Mouse (Mus musculus): ENCODE measurements around the gene B3gnt8. TPM values are rescaled to one million over a fixed set of nuclear protein-coding genes. Genes with fewer than 3 reads are reported as not detected.

B3gnt8 gene
- total RNA-seq, 2 experiments from 2014 or later, result 1.1 to 1.3 TPM

DNA sequence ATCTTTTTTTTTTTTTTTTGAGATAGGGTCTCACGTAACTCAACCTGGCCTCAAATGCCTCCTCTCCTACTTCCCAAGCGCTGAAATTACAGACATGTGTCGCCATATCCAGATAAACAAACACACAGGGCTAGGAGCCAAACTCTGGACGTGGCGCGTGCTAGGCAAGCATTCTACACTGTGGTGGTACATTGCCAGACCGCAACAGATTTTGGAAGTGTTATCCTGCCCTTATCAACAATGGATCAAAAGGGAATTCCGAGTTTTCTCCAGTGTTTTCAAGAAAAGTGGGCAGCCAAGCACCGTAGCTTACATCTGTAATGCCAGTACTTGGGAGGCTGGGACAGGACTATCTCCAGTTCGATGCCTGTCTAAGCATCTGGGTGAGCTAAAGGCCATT lies 31.3 kb downstream of the B3gnt8 start:
- peak; percentile 34 for DNase-seq (ENCODE audit: low spot score)

DNA sequence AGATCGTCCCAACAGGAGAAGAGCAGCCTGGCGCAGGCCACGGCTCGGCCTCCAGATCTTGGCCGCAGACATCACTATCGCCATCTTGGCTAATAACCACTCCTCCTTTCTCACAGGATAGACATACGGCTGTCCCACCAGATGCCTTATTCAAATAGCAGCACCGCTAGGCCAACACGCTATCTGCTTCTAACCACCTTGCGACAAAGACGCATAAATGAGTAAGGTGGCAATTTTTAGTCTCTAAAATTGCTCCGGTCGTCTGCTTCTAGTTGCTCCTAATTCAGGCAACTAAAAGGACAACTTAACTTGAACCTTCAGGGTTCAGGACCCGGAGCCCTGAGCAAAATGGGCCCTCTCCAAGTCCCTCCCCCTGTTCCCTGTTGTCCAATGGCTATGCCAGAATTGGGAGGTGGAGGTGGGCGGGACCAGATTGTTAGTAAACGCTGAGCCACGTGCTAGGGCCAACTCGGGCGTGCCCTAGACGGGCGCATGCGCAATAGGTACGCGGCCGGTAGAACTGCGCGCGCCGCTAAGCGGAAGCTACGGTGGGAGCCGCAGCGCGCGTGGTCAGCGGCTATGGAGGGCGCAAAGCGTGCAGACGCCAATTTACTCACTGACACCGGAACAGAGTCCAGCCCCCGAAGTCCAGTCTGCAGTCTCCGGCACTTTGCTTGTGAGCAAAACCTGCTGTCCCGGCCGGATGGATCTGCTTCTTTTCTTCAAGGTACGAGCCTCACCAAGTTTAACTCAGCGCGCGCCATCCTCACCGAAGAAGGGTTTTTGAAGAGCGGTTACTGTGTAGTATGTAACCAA lies 32.4 kb downstream of the B3gnt8 start, which contains the start of the genes Bckdha and Exosc5:
Gene Bckdha, minus strand, starts transcription at position 325 of the 816 bp plus-strand sequence.
Gene Exosc5, plus strand, starts transcription at position 508 of the 816 bp plus-strand sequence.
- DNase-seq (ENCODE audit: low spot score), result peak; percentile 100

DNA sequence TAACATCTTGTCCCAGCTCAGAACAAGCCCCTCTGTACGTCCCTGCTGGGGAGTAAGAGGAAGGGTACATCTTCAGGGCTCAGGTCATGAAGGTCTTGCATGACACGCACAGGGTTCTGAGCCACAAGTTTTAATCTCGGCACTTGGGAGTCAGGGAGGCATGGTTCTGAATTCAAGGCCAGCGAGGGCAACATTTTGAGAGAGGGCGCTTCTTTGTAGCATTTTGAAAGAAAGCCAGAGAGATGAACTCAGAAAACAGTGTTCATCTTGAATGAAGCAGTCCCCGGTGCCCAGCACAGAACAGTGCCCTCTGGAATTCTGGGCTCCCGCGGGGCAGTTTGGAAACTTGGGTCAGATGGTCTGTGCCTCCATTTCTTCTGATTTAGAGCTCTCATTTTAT lies 39.9 kb downstream of the B3gnt8 start:
- no peak for DNase-seq (ENCODE audit: low spot score)

DNA sequence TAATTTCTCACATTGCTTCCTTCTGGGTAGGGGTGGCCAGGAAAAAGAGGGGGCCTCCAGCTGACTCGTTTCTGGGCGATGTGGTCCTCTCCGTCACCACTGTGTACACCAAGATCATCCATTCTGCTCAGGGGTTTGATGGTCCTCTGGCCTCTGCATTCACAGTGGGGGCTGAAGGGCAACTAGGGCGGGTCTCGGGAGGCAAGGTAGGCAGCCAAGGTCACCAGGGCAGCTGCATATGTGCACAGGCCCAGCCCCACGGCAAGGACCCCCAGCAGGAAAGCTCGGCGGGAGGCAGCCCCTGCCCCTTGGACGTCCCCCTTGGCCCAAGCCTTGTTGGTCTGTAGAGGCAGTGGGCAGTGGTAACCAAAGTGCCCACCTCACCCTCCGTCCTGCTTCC lies 42.7 kb downstream of the B3gnt8 start:
- DNase-seq (ENCODE audit: low spot score), result no peak

DNA sequence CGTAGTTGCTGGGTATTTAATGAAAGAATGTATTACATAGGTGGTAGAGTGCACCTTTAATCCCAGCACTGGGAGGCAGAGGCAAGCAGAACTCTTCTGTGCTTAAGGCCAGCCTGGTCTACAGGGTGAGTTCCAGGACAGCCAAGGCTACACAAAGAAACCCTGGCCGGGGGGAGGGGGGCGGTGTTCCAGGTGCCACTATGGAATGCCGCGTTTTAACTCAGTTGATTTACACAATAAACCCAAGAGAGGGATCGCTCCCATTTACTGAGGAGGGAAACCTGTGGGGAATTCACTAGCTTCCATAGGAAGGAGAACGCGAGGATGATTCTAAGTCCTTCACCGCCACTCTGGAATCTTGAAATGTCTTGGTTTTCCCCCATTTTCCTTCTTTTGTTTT lies 43.2 kb downstream of the B3gnt8 start:
- DNase-seq (ENCODE audit: low spot score), result no peak

DNA sequence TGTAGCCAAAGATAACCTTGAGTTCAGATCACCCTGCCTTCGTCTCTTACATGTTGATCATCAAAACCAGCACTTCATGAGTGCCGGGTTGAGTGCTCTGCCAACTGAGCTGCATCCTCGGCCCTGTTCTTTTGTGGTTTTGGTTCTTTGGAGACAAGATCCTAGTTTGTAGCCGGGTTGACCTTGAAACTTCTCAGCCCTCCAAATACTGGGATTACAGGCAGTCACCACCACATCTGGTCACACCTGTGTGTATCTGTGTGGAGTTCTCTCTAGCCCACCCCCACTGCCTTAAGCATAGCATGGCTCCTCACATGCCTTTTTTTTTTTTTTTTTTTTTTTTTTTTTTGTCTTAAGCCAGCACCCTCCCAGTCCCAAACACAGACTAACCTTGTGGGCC lies 43.6 kb downstream of the B3gnt8 start:
- DNase-seq (ENCODE audit: low spot score), result no peak

DNA sequence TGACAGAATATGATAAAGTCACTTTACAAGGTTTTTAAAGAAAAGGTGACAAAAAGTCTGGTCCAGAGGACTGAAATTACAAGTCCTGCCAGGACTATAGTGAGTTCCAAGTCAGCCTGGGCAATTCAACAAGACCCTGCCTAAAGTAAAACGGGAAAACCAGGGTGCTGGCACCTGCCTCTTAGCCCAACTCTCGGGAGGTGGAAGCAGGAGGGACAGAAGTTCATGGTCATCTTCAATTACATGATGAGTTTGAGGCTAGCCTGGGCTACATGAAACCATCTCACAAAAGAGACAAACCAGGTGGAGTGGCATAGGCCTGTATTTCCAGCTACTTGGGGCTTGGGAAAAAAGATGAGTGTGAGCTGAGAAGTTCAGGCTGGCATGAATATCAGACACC lies 45.2 kb downstream of the B3gnt8 start:
- DNase-seq (ENCODE audit: low spot score), result no peak

DNA sequence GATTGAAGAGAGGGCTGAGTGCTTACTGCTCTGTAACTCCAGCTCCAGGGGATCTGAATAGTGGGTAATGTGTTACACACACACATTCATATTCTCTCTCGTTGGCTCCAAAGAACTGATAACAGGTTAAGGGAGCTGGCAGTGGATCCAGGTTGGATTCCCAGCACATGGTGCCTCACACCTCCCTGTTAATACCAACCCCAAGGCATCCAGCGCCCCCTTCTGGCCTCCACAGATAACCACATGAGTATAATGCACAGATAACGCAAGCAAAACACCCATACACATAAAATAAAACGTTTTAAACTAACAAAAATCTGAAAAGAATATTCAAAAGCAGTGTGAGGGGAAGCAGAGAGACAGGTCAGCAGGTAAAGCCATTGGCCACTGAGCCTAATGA lies 46.0 kb downstream of the B3gnt8 start:
- DNase-seq (ENCODE audit: low spot score), result no peak

DNA sequence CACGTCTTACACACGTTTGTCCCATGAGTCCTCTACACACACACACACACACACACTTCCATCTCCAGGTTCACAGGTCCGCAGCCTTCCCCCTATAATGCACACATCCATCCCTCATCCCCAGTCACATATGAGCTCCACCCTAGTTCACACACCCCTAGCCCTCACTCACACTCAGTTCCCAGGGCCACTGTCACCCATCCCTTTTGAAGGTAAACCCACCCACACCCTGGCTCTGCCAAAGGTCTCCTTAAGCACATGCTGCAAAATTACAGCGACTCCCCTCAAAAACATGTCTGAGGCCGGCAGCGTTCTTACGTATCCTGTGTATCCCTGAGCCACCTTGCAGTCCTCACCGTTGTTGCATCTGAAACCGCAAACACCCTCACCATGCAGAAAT lies 47.8 kb downstream of the B3gnt8 start:
- DNase-seq (ENCODE audit: low spot score), result no peak

DNA sequence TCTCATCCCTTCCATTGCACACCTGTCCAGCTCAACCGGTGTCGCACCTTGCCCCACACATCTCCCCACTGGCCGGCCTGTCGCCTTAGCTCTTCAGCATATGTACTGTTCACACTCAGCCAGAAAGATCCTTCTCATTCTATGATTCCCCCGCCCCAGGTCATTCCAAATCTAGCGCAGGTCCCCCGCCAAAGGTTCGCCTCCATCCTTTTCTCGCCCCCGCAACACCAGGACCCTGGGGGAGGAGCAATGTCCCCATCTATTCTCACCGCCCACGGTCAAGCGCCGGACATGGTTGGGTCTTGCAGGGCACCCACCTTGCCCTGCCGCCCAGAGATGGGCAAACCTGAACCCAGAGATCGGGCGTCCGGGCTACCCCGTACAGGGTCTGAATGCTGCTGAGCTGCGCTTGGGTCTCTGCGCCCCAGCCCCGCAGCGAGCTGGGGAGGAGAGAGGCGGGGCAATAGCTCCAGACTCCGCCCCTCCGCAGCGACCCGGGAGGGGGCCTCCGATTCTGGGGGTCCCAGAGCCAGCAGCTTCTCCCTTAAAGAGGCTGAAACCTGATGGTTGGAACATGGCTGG lies 48.4 kb downstream of the B3gnt8 start, which contains the start of gene Tmem91:
Gene Tmem91, minus strand, starts transcription at position 448 of the 582 bp plus-strand sequence.
- no peak for DNase-seq (ENCODE audit: low spot score)

DNA sequence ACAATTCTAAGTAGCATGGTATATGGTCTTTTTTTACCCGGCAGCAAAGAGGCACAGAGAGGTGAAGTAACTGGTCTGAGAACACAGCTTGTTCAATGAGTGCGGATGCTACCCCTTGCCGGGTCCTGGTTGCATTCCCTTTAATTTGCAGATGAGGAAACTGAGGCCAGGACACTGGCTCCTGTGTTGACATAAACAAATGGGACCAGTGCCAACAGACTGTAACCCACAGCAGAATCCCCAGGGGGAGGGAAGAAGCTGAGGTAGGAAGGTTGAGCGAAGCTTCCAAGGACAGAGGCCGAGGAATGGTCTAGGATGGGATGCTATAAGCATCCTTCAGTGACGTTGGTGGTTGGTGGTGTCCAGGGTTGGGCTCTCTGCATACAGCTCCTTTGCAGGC lies 49.0 kb downstream of the B3gnt8 start:
- DNase-seq (ENCODE audit: low spot score), result no peak

DNA sequence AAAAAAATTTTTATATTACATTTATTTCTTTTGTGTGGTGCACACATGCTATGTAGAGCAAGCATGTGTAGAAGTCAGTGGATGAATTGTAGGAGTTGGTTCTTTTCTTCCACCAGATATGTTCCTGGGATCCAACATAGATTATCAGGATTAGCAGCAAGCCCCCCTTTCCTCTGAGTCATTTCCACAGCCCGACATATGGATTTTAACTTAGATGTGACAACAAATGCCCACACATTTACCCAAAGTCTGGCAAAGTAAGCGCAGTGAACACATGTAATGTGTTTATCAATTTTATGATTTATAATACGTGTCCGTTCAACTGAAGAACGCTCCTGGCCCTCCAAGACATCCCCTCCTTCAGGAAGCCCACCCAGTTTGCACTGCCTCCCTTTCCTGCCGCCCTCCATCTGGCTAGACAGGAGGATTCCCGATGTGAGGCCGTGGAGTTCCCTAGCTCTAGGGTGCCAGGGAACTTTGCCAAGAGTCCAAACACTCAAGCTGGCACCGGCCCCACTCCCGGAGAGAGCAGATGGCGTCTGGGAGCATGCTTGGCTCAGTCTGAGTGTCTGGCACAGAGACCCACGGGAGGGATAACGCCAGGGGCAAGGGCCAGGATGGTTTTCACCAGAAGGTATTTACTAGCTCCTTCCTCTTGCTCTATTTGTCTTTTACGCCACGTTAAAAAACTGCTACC lies 49.8 kb downstream of the B3gnt8 start:
- DNase-seq (ENCODE audit: low spot score), result peak; percentile 70

DNA sequence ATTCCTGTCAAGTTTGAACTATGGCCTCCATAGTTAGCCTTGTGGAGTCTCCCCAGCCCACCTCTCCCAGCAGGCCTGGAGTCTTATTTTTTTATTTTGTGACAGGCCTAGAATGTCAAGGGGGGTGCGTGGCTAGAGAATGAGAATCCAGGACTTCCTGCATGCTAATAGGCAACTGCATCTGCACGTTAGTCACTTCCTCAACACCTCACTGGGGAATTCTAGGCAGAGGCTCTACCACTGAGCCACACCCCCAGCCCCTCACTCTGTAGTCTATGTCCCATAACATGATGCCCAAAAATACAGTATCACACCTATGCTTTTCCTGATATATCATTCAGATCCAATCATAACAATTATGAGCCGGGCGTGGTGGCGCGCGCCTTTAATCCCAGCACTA lies 50.6 kb downstream of the B3gnt8 start:
- DNase-seq (ENCODE audit: low spot score), result no peak

DNA sequence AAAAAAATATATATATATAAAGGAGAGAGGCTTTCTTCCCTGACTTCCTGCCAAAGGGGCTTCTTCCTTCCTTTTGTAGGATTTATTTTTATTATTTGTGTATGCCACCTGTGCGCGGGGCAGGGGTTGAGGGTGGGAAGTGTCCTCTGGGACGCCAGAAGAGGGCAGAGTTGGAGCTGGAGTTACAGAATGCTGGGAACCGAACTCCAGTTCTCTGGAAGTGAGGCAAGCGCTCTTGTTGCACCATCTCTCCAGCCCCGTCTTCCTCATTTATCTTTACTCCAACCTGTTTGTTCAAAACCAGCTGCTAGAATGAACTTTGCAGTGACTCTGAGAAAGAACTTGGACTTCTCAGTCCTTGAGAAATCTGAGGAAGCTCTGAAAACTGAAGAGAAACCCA lies 53.5 kb downstream of the B3gnt8 start:
- no peak for DNase-seq (ENCODE audit: low spot score)

DNA sequence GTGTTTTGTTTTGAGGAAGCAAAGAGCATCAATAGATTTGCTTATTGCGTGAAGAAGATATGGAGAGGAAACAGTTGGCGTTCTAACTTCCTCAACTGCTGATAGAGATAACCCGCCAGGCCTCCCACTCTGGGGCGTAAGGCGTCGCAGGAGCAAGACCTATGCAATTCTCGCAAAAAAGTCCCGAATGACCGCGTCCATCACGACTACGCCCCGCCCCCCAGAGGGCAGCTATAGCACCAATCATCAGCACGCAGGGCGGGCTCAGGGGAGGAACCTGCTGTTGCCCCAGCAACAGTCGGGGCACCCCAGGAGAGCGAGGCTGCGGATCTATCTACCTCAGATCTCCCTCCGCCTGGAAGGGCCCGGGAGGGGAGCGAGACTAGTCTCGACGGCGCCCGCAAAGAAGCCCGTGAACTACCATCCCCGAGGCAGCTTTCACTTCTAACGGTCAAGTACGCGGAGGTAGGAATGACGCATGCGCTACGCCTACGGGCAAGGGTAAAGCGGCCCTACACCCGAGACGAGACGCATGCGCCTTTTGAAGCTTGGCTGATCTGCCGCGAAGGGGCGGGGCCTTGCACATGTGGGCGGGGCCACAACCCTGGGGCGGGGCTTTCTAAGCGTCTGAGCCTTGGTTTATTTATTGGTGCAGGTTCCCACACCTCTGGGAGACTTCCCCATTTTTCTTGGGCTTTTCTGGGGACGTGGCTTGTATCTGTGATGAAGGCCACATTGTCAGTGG lies 54.2 kb downstream of the B3gnt8 start, which contains the start of gene B9d2:
Gene B9d2, plus strand, starts transcription at position 267 of the 745 bp plus-strand sequence.
- peak; percentile 95 for DNase-seq (ENCODE audit: low spot score)

DNA sequence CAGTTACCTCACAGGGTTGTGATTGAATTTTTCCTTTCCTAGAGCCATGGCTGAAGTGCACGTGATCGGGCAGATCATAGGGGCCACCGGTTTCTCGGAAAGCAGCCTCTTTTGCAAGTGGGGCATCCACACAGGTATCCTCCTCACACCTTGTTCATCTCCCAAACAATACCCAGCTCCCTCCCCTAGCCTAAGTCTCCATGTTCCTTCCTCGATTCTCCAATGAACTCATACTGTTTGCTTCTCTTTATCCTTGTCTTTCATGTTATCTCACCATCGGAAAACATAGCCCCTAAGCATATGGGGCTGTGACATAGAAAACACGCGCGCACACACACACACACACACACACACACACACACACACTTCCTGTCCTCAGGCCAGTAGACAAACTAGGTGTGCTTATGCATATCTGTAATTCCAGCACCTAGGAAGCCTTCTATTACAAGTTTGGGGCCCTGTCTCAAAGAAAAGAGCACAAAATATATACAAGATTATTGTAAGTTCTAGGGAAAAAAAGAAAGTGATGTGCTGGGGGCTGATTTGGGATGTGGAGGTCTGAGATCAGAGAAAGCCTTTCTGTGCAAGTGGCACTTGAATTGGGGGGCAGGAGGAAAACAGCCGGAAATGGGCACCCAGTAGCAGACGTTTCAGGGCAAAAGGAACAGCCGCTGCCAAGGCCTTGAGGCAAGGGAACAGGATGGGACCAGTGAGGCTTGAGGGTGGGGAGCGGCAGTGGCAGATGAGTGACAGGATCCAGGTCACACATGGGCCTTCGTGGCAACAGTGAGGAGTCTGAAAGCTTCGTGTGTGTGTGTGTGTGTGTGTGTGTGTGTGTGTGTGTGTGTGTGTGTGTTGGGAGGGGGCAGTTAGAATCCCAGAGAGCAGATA lies 55.1 kb downstream of the B3gnt8 start:
- no peak for DNase-seq (ENCODE audit: low spot score)

DNA sequence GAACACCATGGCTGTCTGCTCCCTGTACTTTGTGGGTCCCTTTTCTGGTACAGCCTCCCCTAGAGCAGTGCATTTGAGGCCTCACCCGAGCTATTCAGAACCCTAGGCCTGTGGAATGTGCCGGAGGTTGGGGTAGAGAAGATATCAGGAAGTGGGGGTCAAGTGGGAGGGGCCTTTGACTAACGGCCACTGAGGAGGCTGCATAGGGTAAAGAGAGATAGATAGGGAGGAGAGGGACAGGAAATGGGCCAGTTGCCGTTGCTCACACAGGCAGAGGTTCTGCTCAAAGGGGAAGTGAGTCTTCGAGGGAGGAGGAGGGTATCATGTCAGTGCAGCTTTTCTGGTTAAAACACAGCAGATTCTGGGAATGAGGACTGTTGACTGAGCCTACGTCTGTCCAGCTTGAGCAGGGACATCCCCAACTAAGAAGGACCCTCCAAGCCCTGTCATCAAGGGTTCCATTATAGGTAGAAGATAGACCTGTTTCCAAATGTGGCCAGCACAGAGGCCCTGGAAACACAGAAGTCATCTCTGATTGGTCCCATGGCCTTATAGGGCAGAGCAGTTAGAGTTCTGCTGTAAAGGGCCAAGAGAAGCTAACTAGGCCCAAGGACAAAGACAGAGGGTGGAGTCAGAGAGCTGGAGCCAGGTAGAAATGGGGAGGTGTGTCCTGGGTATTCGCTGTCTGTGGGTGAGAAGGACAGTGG lies 57.2 kb downstream of the B3gnt8 start:
- no peak for DNase-seq (ENCODE audit: low spot score)

DNA sequence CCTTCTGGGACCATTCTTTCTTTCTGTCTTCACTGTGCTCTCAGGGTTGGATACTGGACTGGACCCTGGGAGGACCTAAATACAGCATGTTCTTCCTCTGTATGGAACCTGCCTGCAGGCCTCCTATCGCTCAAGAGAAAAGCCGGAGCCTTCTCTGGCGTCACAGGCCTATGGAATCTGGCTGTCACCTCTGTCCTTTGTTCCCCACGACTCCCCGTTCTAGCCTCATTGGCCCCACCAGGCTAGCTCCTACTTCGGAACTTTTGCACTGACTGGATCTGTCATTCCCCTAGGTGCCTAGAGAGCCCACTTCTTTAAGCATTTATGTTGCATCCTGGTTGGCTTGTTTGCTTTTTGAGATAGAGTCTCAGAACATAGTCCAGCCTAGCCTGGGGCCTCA lies 58.2 kb downstream of the B3gnt8 start:
- DNase-seq (ENCODE audit: low spot score), result no peak

Data from gastrocnemius, adult 18-20 months (tissue).